Mouse (Mus musculus) E14TG2a.4 (cell line): ENCODE measurements around the gene Cilp.
"Not testable (repeated sequence)": the region's sequence is repeated elsewhere in the genome, so short reads cannot be mapped to it uniquely, and the experiment has no call there.

ENCODE experiments used
- CTCF ChIP-seq: conservative IDR thresholded peaks from 2 replicates; pipeline ENCODE4 v1.5.1; 2014; ENCODE audit warnings: low read length
- NANOG ChIP-seq: IDR thresholded peaks from 2 replicates; pipeline ENCODE4 v1.6.1; 2014; ENCODE audit warnings: borderline replicate concordance, low read length, mixed read lengths
- POU5F1 ChIP-seq: IDR thresholded peaks from 2 replicates; pipeline ENCODE4 v1.6.1; 2014; ENCODE audit warnings: low read length, borderline replicate concordance

- not testable (repeated sequence) for TF ChIP-seq CTCF, NANOG, POU5F1
Measured at GRCm38 (mm10) chr9:65288252-65288651, 23.3 kb downstream of the Cilp start.
